Mouse (Mus musculus) intestine, embryonic 15.5 days (tissue): ENCODE measurements around the gene Chd9. TPM values are rescaled to one million over a fixed set of nuclear protein-coding genes. Genes with fewer than 3 reads are reported as not detected.
A peak's percentile ranks its signal among the peaks of the same experiment; 100 is the strongest.

ENCODE experiments used
- ATAC-seq: fragments of 200-750 bp; cut with Nextera tagmentation; 2 replicates; pipeline ENCODE4 v1.8.0; 2017; ENCODE audit warnings: moderate TSS enrichment, moderate library complexity
- H3K27ac ChIP-seq: fragments of 300-500 bp; sonication (generic); 2 replicates; pipeline ENCODE4 v1.5.1; 2015; ENCODE audit warnings: mild to moderate bottlenecking, inconsistent platforms
- H3K27me3 ChIP-seq: fragments of 300-500 bp; sonication (generic); replicated peaks from 2 replicates; pipeline ENCODE4 v1.6.1; 2015; ENCODE audit warnings: inconsistent platforms
- H3K36me3 ChIP-seq: fragments of 300-500 bp; sonication (generic); 2 replicates; pipeline ENCODE4 v1.6.1; 2015; ENCODE audit warnings: inconsistent platforms
- H3K4me1 ChIP-seq: fragments of 300-500 bp; sonication (generic); replicated peaks from 2 replicates; pipeline ENCODE4 v1.6.1; 2015; ENCODE audit warnings: inconsistent platforms
- H3K4me2 ChIP-seq: fragments of 300-500 bp; sonication (generic); replicated peaks from 2 replicates; pipeline ENCODE4 v1.6.1; 2015; ENCODE audit warnings: mild to moderate bottlenecking, inconsistent platforms
- H3K4me3 ChIP-seq: fragments of 300-500 bp; sonication (generic); replicated peaks from 2 replicates; pipeline ENCODE4 v1.5.1; 2015; ENCODE audit warnings: inconsistent platforms
- H3K9ac ChIP-seq: fragments of 300-500 bp; sonication (generic); 2 replicates; pipeline ENCODE4 v1.6.1; 2015; ENCODE audit warnings: inconsistent platforms
- H3K9me3 ChIP-seq: fragments of 300-500 bp; sonication (generic); 2 replicates; pipeline ENCODE4 v1.6.1; 2016; ENCODE audit warnings: inconsistent platforms
- WGBS: fragments of 180-500 bp; shearing (Covaris S2); methylation state at CpG from one replicate; pipeline ENCODE4 v1.1.7; 2015; 5-methylcytosine and 5-hydroxymethylcytosine counted together
- polyA plus RNA-seq: library from polyadenylated mRNA; unstranded; fragments of >200 nt; fragmentation: Nextera tagmentation; extraction: Ambion mirVana; gene quantifications from 2 replicates; pipeline ENCODE4 v1.2.1, GENCODE M21; 2015

The Chd9 gene
- 154 and 226 TPM in 2 replicates for polyA plus RNA-seq

DNA sequence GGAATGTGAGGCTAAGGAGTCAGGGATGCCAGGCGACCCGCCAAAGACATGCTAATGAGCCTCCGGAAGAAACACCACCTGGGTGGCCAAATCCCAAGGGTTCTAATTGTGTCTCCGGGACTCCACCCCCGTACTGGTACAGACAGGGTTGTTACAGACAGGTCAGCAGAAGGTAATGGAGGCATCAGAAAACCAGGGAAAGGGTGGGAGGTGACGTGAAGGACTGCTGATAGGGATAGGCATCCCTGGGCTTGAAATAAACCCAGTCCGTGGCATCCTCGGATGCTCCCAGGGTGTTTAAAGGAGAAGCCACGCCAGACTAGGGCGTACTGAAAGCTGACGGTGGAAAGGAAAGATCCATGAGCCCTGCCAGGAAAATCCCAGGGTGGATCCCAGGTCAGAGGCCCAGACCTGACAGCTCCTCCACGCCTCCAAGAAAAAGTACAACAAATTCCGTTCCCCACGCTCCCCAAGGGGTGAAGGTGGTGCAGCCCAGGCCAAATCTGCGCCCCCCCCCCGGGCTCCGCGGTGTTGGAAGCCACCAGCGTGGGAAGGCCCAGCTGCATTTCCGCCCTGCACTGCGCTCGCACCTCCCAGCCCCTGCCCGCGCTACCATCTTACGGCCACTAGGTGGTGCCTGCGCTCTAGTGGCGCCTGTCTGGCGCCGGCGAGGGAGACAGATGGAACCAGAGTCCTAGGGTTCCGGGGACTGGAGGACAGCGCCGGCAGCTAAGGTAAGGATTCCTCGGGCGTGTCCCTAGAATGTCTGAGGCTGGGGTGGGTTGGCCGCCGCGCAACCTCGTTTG is at the start of gene Chd9:
Gene Chd9, plus strand, starts transcription at position 172 of the 806 bp plus-strand sequence.
- peak within 1 kb of the TSS; percentile 82 for H3K4me2 ChIP-seq
- no peaks in the 10 kb centered on the region for H3K27me3 ChIP-seq
- peak; percentile 92 for ATAC-seq
- H3K36me3 ChIP-seq = no peaks in the 10 kb centered on the region
- peak within 1 kb of the TSS; percentile 52 for H3K4me3 ChIP-seq
- H3K9me3 ChIP-seq = no peaks in the 10 kb centered on the region
- 4% methylated on average over 39 of the region's 39 CpGs for WGBS
- H3K4me1 ChIP-seq = peaks cover 6% of the 10 kb centered on the region; the same call in 1 of the 2 replicates
- H3K9ac ChIP-seq = peak within 1 kb of the TSS; percentile 64
- H3K27ac ChIP-seq = peak within 1 kb of the TSS; percentile 49

DNA sequence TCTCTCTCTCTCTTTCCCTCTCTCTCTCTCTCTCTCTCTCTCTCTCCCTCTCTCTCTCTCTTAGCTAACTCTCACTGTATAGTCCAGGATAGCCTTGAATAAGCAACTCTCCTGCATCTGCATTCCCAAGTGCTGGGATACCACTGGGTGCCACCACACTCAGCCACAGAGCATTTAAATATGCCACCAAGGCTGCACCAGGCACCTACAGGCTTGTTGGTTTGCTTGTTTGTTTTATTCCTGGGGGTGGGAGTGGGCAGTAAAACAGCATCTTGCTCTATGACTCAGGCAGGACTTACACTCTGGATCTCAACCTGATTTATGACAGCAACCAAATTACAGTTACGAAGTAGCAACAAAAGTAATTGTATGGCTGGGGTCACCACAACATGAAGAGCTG is 36.5 kb upstream of the Chd9 start:
- WGBS = 91% methylated on average over 1 of the region's 1 CpGs
- H3K9me3 ChIP-seq = no peaks in the 10 kb centered on the region
- no peaks in the 10 kb centered on the region for H3K27me3 ChIP-seq
- H3K4me2 ChIP-seq = no peak overlapping the region
- H3K9ac ChIP-seq = no peak overlapping the region
- H3K27ac ChIP-seq = no peak overlapping the region
- peaks cover 8% of the 10 kb centered on the region for H3K4me1 ChIP-seq
- ATAC-seq = no peak
- no peaks in the 10 kb centered on the region for H3K36me3 ChIP-seq
- H3K4me3 ChIP-seq = no peak overlapping the region

DNA sequence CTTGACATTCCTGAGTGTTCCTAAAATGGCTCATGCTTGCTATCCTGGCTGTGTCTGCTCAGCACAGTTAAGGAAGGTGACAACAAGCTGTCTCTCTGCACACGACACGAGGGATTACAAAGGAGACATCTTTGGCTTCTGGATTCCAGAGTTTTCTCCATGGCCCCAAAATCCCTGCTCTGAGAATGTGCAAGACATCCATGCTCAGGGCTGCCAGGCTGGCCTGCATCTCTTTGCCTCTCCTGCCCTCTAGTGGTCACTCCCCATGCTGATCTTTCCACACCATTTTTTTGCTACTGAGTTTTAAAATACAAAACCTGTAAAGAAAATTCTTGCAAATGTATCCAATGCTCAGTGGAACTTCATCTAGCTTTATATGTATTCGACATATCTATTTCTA is 34.4 kb upstream of the Chd9 start:
- no peak for ATAC-seq
- H3K4me1 ChIP-seq = peaks cover 8% of the 10 kb centered on the region

DNA sequence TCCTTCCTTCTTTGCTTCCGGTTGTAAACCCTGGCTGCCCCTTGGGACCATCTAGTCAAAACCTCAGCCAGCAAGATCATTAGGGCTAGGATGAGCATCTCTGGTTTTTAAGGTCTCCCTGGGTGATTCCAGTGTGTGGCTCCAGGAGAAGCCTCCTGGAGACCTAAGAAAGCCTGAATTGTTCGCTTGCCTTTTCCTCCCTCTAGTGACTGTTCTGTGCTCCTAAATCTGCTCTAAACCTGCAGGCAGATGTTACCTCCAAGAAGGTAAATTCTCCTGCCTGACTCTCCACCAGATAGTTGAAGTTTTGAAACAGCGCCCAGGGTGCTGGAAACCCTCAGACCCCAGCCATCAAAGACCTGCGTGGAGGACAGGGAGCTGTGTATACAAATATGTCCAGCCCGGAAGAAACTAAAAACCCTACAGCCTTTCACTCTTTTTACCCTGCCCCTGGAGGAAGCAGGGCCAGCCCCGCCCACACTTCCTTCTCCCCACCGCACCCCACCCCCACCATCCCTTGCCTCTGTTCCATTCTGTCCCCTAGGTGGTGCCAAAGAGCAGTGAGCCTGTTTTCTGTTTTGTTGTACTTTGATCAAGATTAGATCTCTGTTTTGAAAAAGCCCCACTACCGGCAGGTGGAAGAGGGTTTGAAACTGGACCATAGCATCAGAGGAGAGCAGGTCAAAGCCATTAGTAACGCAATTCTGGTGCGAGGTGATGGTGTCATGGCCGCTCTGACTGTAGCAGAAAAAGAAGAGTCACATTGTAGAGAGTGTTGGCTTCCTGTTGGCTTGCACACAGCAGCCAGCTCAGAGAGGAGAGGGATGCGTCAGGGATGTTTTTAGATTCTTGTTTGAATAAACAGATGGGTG is 32.9 kb upstream of the Chd9 start:
- WGBS = 10% methylated on average over 12 of the region's 12 CpGs
- Histone ChIP-seq H3K27ac (peak overlapping the region; percentile 22; the same call in 1 of the 2 replicates), H3K9me3 (no peaks in the 10 kb centered on the region), H3K4me1 (peaks cover 8% of the 10 kb centered on the region), H3K4me3 (peak overlapping the region; percentile 10; the same call in 1 of the 2 replicates), H3K27me3 (no peaks in the 10 kb centered on the region), H3K9ac (no peak overlapping the region), H3K36me3 (no peaks in the 10 kb centered on the region), H3K4me2 (peak overlapping the region; percentile 45)
- peak; percentile 88 for ATAC-seq

More for the DNA sequence above, 34.4 kb upstream of the Chd9 start:
- no peaks in the 10 kb centered on the region for H3K36me3 ChIP-seq
- no peak overlapping the region for H3K27ac ChIP-seq
- no peak overlapping the region for H3K9ac ChIP-seq
- no peak overlapping the region for H3K4me2 ChIP-seq
- H3K4me3 ChIP-seq = no peak overlapping the region
- WGBS = 5% methylated on average over 3 of the region's 3 CpGs
- H3K27me3 ChIP-seq = no peaks in the 10 kb centered on the region
- no peaks in the 10 kb centered on the region for H3K9me3 ChIP-seq

DNA sequence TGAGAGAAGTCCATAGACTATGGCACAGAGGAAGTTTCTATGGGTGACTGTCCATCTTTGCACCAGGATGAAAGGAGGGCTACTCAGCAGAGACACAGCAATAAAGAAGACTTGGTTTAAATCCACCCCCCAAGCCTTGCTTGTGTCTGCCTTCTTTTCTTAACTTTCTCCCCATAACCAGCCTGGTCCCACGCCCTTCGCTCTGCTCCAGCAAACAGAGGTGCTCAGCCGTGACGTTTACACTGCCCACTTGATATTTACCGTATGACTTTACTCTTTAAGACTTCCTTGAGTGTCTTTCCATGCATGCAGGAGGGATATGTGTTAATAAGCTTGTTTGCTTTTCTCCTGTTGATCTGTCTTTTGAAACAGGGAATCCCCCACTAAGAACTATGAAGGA is 28.7 kb upstream of the Chd9 start:
- H3K4me3 ChIP-seq = no peak overlapping the region
- no peak for ATAC-seq
- H3K4me2 ChIP-seq = no peak overlapping the region
- H3K27ac ChIP-seq = no peak overlapping the region
- H3K4me1 ChIP-seq = peaks cover 8% of the 10 kb centered on the region
- H3K36me3 ChIP-seq = no peaks in the 10 kb centered on the region
- H3K27me3 ChIP-seq = no peaks in the 10 kb centered on the region
- H3K9ac ChIP-seq = no peak overlapping the region
- no peaks in the 10 kb centered on the region for H3K9me3 ChIP-seq
- 75% methylated on average over 5 of the region's 5 CpGs for WGBS

DNA sequence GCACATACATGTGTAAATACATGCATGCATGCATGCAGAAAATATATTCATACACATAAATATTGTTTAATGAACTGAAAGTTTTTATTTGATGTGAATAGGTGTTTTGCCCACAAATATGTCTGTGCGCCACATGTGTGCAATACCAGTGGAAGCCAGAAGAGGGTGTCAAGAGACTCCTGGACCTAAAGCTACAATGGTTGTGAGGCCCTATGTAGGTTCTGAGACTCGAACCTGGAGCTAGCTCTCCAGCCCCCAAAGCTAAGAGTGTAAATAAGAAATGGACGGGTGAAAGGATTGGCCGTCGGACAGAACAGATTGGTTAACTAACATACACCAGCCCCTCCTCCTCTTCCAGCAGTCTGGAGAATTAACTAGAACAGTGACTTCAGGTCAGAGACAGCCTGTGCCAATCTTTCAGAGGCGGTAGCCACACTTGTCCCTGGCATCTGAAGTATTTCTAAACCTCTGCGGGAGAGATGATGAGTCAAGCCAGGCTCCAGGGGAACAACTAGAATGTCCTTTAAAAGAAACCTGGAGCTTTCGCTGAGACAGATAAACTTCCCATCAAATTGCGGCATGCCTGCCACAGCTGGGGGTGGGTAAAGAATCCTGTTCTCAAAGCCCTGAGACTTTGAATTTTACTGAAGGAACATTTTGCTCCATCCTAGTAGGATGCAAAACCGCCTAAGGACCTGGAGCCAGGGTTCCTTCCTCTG is 14.4 kb upstream of the Chd9 start:
- no peak overlapping the region for H3K9ac ChIP-seq
- H3K27ac ChIP-seq = no peak overlapping the region
- H3K9me3 ChIP-seq = no peaks in the 10 kb centered on the region
- H3K4me1 ChIP-seq = no peaks in the 10 kb centered on the region
- no peak overlapping the region for H3K4me2 ChIP-seq
- H3K27me3 ChIP-seq = no peaks in the 10 kb centered on the region
- no peak for ATAC-seq
- no peaks in the 10 kb centered on the region for H3K36me3 ChIP-seq
- 85% methylated on average over 10 of the region's 10 CpGs for WGBS
- no peak overlapping the region for H3K4me3 ChIP-seq

DNA sequence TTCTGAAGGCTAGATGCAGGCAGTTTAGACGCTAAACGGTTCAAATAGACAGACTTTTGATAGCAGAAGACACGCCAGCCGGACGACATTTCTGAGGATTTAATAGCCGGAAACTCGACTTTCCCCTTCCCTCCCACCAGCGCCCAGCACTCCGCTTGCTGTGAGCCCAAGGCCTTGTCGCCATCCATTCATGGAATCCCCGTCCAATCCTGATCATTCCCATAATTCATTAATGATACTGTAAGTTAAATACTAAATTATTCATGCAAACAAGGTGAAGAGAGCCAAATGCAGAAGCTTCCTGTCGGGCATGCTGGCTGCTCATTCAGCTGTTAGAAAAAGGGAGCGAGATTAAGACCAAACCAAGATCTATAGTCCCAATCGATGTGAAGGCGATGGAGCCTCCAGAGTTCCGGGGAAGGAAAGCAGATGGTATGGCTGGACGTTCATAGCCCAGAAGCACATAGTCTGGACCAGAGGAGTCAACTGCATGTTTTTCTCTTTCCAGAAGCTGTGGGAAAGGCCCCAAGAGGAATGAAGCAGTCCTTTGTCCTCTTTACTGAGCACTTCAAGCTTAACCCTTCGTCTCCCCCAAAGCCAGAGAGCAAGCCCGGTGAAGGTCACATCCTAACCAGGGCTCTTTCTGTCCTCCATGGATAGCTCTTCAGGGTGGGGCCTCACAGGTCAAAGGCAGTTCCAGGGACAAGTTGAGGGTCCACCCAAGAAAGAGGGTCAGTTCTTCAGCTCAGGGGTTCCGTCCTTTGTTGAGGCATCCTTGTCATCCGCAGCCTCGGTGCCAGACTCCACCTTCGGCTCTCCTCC is 11.9 kb upstream of the Chd9 start:
- Histone ChIP-seq H3K9me3 (no peaks in the 10 kb centered on the region), H3K4me2 (no peak overlapping the region), H3K27me3 (no peaks in the 10 kb centered on the region), H3K9ac (no peak overlapping the region), H3K4me1 (no peaks in the 10 kb centered on the region), H3K36me3 (no peaks in the 10 kb centered on the region), H3K4me3 (no peak overlapping the region), H3K27ac (no peak overlapping the region)
- 75% methylated on average over 23 of the region's 23 CpGs for WGBS
- ATAC-seq = no peak

DNA sequence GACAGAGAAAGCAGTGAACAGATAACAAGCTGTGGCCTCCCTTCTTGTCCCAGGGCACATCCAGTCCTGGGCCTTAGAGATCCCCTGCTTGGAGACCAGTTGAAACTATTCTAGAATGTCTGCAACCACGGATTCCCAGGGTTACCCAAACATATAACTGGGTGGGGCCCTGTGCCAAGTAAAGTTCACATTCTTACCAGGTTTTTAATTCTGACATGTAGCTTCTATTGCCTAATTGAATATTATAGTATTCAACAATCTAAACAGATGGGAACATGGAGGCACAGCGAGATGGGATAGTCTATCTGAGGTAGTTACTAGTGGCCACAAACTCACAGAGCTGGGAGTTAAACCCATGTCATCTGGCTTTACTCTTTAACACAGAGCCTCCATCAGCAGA is 10.9 kb upstream of the Chd9 start, which contains the start of gene Gm19935:
Gene Gm19935, minus strand, starts transcription at position 101 of the 400 bp plus-strand sequence.
- H3K4me3 ChIP-seq = no peak within 1 kb of the TSS
- H3K27me3 ChIP-seq = no peaks in the 10 kb centered on the region
- ATAC-seq = no peak
- 75% methylated on average over 2 of the region's 2 CpGs for WGBS
- no peak within 1 kb of the TSS for H3K4me2 ChIP-seq
- H3K36me3 ChIP-seq = no peaks in the 10 kb centered on the region
- no peaks in the 10 kb centered on the region; the same call in 1 of the 2 replicates for H3K4me1 ChIP-seq
- H3K9me3 ChIP-seq = no peaks in the 10 kb centered on the region
- no peak within 1 kb of the TSS for H3K27ac ChIP-seq
- no peak within 1 kb of the TSS for H3K9ac ChIP-seq

DNA sequence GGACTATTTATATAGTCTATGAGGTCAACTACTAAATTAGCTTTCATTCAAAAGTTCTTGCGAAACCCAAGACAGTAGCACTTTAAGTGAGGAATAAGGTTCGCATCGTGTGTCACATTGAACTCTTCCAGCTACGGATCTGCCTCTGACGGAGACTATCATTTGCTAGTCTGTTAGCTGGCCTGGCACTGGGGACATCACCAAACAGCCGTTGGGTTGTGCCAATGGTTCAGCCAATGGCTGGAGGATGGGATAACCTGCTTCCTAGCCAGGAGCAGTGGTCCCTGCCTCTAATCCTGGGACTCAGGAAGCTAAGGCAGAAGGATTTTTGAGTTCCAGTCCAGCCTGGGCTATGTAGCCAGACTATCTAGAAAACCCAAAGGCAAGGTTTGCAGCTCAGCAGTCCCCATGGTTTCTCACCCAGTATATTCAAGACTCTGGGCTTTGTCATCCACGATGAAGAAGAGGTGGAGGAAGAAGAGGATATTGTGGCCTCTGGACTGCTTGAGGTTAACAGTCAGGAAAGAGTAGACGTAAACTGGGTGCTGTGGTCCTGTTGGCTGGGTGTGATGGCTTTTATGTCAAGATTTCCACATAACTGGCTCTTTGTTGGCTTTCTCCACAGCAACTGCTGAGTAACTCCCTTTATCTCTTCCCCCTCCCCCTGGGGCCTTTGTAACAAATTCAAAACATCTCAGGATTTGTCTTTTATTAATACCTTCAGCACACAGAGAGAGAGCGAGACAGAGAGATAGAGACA is 8.4 kb upstream of the Chd9 start:
- no peaks in the 10 kb centered on the region; the same call in 1 of the 2 replicates for H3K4me1 ChIP-seq
- H3K4me2 ChIP-seq = no peak overlapping the region
- no peak overlapping the region for H3K27ac ChIP-seq
- 88% methylated on average over 9 of the region's 9 CpGs for WGBS
- ATAC-seq = no peak
- H3K36me3 ChIP-seq = no peaks in the 10 kb centered on the region
- no peak overlapping the region for H3K9ac ChIP-seq
- H3K27me3 ChIP-seq = no peaks in the 10 kb centered on the region
- no peaks in the 10 kb centered on the region for H3K9me3 ChIP-seq
- no peak overlapping the region for H3K4me3 ChIP-seq

DNA sequence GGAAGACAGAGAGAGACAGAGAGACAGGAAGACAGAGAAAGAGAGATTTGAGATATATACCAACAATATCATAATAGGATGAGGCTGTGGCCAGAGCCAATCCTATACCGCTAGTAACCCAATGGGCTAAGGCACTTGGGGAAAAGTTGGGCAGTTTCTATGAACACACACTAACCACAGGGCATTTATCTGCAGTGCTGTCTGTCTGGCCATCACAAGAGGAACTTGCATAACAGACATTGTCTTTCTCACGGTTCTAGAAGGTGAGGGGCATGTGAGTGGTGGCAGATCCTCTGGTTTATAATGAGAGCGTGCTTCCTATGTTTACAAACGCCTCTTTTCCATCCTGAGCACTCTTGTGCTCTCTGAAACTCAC is 7.8 kb upstream of the Chd9 start:
- no peak for ATAC-seq
- Histone ChIP-seq H3K36me3 (no peaks in the 10 kb centered on the region), H3K9ac (no peak overlapping the region), H3K4me1 (no peaks in the 10 kb centered on the region; the same call in 1 of the 2 replicates), H3K4me2 (no peak overlapping the region), H3K9me3 (no peaks in the 10 kb centered on the region), H3K4me3 (no peak overlapping the region), H3K27ac (no peak overlapping the region), H3K27me3 (no peaks in the 10 kb centered on the region)
- 69% methylated on average over 4 of the region's 4 CpGs for WGBS

DNA sequence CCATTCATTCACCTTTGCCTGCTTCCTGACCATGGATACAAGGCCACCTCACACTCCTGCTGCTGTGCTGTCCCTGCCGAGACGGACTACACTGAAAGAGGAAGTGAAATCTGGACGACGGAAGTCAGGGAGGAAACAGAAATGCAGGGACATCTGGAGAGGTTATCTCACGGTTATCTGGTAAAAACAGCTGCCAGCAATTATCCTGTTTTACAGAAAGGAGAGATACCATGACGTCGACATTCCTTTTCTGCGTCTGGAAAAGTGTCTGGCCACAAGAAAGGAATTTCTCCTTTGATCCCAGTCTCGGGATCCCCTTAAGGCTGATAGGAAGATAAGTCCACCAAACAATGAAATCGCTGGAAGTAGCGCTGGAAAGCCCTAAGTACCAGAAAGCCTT is 5.7 kb upstream of the Chd9 start:
- no peak overlapping the region for H3K9ac ChIP-seq
- H3K4me1 ChIP-seq = no peaks in the 10 kb centered on the region; the same call in 1 of the 2 replicates
- no peaks in the 10 kb centered on the region for H3K36me3 ChIP-seq
- H3K27me3 ChIP-seq = no peaks in the 10 kb centered on the region
- WGBS = 21% methylated on average over 11 of the region's 11 CpGs
- no peak for ATAC-seq
- no peaks in the 10 kb centered on the region for H3K9me3 ChIP-seq
- H3K4me3 ChIP-seq = no peak overlapping the region
- H3K4me2 ChIP-seq = peak overlapping the region; percentile 11; the same call in 1 of the 2 replicates
- no peak overlapping the region for H3K27ac ChIP-seq
